Mouse (Mus musculus) c-Kit-positive CD71-positive TER-119-positive erythroid progenitor cells, embryonic 14.5 days (primary cell): Measurements from ENCODE around the gene Gm11985.

ENCODE experiments used
- DNase-seq: peaks from one replicate; pipeline ENCODE4 v3.0.0-alpha.2; 2013; ENCODE audit warnings: low spot score

Gm11985 gene

DNA sequence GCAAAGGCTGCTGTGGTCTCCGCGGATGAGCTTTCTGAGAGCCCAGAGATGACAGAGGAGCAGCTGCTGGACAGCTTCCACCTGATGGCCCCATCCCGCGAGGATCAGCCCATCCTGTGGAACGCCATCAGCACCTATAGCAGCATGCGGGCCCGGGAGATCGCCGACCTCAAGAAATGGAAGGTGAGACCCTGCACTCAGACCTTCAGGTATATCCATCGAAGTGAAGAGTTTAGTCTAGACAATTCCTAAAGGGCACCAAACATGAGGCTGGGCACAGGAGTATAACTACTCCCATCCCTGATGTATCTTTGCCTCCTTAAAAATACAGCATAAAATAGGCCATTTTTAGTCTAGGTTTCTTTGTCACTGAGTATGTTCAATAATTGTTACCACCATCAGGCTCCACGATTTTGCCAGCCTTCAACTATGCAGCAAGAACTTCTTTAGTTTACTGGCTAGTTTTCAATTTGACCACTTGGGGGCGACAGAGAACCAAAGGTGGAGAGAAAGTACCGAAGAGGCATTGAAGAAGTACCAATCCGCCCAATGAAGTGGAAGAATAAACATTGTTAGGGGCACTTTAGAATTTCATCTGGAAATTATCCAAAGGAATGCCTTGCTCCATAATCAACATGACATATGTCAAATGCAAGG, 11.5 kb upstream of the Gm11985 start:
- peak; percentile 34 for DNase-seq

GRCm38 (mm10) chr11:7198481-7199256, 10.3 kb upstream of the Gm11985 start:
- no peak for DNase-seq

DNA sequence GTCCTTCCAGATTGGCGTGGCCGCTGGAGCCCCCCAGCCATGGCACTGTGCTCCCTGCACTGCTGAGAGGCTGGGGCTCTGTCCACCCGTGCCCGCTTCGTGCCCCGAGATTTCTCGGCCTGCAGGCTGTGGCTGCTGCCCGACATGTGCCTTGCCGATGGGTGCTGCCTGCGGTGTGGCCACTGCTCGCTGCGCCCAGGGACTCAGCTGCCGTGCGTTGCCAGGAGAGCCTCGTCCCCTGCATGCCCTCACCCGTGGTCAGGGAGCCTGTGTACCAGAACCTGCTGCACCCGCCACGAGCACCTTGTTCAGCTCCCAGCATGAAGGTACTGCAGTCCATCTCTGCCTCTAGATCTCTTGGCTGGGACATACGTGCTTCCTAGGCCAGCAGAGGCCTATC, 9.6 kb upstream of the Gm11985 start:
- no peak for DNase-seq

- no peak for DNase-seq
Measured at GRCm38 (mm10) chr11:7197491-7197941, 9.1 kb upstream of the Gm11985 start, which contains the start of gene Igfbp1. TSS of gene Igfbp1 (plus strand) at chr11:7197782.

DNA sequence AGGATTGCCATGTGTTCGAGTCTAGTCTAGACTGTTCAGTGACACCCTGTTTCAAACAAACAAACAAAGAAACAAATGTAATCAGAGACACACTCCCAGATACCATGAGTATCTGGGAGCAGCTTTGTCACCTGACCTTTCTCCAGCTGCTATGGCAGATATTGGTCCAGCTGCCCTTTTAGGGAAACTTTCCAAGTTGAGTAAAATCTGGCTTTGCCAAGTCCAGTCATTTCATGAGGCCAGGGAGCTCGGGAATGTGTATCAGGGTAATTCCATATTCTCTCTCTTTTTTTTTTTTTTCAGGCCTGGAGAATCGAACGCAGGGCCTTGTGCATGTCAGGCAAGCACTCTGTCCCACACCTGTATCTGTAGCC, 6.9 kb upstream of the Gm11985 start:
- no peak for DNase-seq

DNA sequence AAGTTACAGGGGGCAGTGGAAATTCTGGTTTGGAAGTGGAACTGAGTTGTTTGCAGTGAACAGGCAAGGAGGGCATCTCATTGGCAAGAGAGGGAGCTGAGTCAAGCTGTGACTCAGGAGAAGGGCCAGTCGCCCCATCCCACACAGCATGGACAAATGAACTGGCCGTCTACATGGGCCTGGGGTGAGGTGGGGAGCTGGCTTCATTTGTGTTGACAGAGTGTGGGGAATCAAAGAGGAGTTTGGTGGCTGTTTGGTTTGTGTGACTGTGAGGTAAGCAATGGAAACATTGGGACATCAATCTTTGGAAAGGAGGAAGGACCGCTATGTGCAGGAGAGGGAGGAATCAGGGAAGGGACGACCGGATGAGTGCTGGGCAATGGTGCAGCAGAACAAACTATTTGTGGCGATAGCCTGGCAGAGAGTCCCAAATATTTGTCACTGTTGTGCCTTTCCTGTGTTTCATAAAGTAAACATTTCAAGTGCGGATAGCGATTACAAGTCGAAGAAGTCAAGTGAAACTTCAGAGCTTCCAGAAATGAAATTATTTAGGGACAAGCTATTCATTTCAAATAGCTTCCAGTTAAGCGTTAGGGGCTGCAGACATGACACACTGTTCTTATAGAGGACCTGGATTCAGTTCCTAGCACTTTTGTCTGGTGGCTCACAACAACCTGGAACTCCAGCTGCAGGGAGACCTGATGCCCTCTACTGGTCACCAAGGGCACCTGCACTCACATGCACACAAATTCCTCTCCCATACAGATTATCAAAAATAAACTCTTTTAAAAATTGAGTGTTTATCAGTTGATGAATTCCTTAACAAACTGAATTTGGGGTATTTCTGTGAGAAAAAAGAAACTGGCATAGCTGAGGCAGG, 6.3 kb upstream of the Gm11985 start:
- no peak for DNase-seq

- DNase-seq: no peak
Measured at GRCm38 (mm10) chr11:7193134-7193533, 4.8 kb upstream of the Gm11985 start.

DNA sequence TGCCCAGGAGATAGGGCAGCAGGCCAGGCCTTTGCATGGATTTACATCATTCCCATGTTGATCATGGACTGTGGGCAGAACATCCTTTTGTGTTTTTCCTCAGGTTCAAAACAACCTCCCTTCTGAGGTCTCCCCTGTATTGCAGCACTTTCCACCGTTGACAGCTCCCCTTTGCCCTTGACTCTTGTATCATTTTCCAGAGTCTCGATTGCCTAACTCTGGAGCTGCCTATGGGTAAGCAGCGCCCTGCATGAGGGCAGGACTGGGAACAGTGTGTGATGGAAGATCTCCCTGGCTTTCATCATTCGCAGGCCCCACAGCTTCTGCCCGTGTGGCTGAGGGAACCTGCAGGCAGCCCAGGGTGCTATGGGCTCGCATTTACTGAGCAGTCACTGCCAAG, 4.3 kb upstream of the Gm11985 start:
- no peak for DNase-seq

- DNase-seq: no peak
Measured at GRCm38 (mm10) chr11:7187472-7187871, 897 bp downstream of the Gm11985 start.

GRCm38 (mm10) chr11:7184420-7184819, 3.9 kb downstream of the Gm11985 start:
- no peak for DNase-seq

DNA sequence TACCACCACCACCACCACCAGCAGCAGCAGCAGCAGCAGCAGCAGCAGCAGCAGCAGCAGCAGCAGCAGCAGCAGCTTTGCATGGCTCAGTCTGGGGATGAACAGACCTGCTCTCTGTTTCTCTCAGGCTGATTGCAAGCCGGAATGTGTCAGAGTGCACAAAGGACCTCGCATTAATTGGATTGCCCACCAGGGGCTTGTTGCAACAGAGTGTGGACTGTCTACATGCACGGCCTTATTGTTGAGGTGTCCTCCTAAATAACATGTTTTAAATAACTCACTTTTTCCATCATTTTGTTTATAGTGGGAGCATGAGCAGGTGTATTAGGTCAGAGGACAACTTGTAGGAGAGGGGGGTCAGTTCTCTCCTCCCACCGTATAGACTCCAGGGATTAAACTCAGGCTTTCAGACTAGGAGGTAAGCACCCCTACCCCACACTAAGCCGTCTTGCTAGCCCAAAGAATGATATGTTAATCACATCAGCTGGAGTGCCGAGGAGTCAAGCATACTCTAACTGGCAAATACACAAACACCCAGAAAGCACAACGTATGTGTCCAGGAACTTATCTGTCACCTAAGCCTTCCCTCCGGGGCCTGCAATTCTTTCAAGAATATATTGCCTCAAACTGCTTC, 5.8 kb downstream of the Gm11985 start:
- DNase-seq: no peak

DNA sequence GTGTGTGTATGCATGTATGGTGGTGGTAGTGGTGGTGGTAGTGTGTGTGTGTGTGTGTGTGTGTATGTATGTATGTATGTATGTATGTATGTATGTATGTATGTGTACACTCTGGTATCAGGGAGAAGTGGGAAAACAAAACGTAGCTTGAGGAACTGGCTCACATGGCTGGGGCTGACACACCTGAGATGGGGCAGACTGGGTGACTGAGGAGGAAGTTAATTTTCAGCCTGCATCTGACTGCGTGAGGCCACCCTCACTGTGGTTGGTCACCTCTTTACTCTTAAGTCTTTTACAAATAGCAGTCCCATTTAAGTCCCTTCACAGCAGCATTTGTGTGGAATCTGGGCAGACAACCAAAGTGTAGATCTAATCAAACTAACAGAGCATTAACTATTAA, 9.1 kb downstream of the Gm11985 start:
- no peak for DNase-seq

GRCm38 (mm10) chr11:7178724-7179123, 9.6 kb downstream of the Gm11985 start:
- no peak for DNase-seq

DNA sequence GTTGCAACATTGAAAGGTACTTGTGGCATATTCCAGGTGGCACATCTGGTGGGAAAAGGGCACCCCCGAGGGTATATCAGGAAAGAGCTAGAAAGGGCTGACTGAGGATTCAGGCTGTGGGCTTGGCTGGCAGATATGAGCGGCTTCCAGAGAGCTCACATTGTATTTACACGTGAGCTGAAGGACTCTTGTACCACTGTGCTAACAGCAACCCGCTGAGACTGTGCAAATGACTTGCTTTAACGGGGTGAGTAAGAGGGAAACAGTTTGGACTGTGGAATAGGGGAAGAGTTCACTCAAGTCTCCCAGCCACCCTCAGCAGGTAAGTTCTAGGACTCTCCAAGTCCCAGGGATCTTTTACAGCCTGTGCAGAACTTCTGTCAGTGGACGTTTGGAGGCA, 14.7 kb downstream of the Gm11985 start:
- no peak for DNase-seq

- DNase-seq: no peak
Measured at GRCm38 (mm10) chr11:7169645-7170044, 18.7 kb downstream of the Gm11985 start.

DNA sequence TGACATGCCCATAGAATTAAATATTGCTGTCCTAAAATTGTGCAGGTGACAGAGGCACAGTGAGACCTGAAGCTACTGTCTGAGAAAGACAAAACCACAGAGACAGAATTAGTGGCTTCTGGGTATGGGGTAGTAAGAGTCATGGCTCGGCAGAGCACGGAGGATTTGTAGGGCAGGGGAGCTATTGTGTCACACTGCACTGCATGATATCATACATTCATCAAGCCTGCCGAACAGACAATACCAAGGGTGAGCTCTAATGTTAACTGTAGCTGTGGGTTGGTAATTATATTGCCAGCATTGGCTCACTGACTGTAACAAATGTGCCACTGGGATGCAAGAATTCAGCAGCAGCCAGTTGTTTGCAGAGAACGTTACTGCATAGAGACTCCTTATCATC, 24.0 kb downstream of the Gm11985 start:
- DNase-seq: no peak

DNA sequence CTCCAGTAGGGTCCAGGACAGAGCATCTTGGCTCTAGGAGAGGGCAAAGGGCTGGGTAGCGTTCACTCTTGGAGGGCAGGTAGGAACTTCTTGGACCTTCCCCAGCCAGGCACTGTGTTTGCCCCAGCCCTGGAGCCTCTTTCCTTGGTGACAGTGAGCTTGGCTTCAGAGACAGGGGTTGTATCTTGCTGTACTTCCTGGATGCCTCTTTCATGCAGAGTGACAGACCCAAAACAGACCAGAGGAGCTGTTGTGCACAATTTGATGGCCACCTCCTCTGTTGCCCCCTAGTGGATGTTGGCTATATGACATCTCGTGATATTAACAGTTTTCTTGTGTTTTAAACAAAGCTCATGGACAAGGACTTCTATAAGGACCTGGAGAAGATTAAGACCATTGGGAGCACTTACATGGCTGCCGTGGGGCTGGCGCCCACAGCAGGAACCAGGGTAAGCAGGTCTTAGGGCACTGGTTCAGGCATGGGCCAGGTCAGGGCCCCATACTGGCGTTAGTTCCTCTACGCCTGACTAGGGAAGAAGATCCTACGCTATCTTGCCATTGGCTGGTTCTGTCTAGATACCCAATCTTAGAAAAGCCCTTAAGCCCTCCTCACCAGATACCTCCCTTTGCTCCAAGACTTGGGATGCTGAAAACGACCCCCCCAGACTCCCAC, 26.7 kb downstream of the Gm11985 start:
- DNase-seq: peak; percentile 14

DNA sequence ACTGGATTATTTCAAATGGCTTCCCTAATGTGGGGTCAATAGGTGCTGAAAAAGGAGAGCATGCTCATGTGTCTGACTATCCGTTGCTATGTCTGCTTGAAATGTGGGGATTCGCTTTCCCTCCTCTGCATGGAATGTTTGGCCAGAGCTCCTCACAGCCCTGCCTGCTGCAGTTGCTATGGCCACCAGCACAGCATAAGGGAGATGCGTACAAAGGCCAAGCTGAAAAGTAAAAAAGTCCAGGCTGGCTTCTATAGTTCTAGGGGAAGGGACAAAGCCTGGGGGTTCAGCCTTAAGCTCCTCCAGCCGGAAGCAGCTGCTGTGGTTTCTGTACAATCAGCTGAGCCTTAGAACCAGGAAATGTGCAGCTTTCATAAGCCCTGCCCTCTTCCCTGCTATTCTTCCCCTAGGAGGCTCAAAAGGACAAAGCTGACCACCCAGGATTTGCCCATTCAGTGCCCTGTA, 27.7 kb downstream of the Gm11985 start:
- no peak for DNase-seq

DNA sequence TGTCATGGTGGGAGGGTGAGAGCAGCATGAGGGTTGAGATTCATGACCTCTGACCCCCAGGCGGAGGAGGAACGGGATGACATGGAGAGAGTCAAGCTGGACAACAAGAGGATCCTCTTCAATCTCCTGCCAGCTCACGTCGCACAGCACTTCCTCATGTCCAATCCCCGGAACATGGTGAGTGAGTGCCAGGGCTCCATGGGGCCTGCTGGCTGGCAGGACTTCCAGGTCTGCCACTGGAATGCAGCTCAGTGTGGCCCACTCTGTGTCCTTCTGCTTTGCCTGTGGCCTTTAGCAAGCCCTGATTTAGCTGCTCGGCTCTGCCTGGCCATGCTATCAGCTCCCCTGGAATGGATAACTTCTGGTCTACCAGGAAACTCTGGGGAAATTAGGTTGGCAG, 28.2 kb downstream of the Gm11985 start:
- DNase-seq: no peak

- DNase-seq: no peak
Measured at GRCm38 (mm10) chr11:7158196-7158595, 30.2 kb downstream of the Gm11985 start.

DNA sequence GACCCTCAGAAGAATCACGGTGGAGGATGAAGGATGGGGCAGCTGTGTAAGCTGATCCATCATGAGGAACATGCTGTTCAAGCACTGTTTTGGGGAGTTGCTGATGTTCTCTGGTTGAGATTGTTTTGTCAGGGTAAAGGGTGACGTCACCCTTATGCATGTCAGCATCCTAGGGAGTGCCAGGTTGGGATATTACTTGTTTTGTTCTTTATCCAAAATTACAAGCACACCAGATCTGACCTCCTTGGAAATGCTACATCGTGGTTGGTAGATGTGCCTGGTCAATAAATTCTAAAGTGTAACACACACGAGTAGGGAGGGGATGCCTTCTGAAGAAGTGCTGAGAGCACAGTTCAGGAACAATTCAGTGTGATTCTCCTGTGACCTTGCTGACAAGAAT, 31.9 kb downstream of the Gm11985 start:
- no peak for DNase-seq

DNA sequence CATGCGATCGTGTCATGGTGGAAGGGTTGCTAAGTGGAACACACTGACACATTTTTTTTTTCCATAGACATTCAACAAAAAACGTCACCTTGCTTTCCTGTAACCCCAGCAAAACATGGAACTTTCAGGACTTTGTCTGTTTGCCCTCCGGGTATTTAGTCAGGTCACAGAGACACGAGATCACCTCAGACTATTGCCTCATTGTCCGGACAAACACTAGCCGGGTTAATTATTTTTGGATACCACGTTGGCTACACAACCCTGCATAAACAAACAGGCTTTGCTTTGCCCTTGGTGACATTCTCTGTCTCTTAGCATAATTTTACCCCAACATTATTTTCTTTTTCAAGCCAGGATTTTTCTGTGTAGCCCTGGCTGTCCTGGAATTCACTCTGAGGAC, 35.3 kb downstream of the Gm11985 start:
- DNase-seq: no peak
